Mouse (Mus musculus) A20 (cell line): ENCODE data around the gene Dennd1a.
A peak's percentile ranks its signal among the peaks of the same experiment; 100 is the strongest.

Source experiments
- DNase-seq: peaks from one replicate; pipeline ENCODE4 v3.0.0-alpha.2; 2011; ENCODE audit warnings: low read depth, low spot score

Dennd1a gene

DNA sequence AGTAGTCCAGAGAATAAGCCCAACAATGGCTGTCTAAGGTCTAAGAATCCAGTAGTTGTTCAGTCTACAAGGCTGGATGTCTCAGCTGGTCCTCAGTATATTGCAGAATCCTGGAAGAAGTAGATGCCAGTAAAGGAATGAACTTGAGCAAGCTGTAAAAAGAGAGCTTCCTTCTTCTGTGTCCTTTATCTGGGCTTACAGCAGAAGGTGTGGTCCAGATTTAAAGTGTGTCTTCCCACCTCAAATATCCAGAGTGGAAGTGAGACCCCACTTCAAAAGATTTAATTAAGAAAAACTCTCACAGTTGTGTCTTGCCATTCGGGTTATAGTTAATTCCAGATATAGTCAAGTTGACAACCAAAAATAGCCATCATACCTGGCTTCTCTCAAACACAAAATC lies 162.5 kb downstream of the Dennd1a start:
- DNase-seq = no peak

DNA sequence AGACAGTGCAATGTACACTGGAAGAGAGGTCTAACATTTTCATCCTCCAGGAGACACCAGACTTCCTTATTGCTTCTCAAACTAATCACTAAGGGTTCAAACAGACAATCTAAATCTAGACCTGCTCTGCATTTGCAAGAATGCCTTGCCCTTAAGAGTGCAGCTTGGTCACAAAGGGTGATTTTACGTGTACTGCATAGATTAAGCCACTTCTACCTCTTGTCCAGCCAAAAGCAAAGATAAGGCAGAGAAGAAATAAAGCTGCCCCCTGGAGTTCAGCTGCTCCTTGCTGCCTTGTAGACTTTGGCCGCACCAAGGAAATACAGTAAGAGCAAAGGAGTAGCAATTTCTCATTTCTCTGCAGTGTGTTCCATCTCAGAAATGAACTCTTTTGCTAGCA lies 172.2 kb downstream of the Dennd1a start:
- DNase-seq = no peak

DNA sequence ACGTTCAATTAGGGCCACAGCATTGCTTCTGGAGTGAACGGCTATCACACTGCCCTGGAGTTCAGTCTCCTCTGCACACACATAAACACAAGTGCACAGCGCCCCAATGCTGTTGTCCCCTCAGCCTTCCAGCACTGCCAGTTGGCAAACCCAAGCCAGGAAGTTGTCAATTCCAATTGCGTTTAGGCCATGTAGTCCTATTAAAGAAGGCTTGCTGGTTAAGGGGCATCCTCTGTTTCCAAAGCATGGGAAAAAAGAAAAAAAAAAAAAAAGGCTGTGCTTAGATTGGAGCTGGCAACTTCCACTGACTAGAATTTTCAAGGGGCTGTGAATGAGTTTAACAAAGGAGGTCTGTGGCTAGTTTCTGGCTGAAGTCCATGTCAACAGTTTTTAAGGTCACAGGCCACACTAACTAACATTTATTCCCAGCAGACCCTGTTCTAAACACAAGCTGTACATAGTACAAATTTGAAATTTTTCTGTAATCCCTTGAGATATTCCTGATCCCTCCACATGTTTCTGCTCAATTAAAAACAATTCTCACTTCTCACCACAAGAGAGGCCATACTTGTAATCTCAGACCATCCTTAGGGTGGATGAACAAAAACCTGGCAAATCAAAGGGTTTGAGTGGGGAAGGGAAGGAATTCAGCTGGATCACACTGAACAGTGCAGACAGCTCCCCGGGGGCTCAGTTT lies 175.4 kb downstream of the Dennd1a start:
- no peak for DNase-seq

DNA sequence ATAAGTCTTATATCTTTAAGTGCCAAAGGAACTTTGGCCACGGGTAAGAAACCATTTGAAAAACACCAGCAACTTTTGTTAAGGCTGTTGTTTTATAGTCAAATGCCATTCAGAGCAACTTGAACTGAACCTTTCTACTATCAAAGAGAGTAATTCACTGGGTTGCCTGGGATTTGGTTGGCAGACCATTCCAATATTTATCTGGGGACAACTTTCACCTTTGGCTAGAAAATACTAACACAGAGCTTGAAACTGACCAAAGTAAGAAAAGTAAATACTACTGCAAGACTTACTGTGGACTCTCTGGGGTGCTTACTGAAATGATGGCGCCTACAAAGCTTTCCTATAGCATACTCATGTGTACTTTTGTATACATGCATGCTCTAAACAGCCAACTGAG lies 178.6 kb downstream of the Dennd1a start:
- DNase-seq = no peak

DNA sequence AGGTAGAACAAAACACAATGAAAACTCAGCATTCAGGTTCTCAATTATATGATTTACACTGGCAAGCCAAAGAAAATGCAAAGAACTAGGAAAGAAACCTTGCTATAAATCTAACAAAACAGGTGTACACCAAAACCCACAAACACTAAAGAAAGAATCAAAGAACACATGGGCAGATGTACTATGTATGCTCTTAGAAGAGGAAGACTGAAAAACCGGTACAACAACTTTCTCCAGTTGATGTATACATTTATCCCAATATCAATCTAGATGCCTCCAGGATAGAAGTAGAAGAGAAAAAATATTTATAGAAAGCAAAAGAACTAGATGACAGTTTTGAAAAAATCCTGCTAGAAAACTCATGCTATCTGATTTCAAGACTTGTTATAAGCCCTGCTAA lies 184.5 kb downstream of the Dennd1a start:
- DNase-seq = no peak

DNA sequence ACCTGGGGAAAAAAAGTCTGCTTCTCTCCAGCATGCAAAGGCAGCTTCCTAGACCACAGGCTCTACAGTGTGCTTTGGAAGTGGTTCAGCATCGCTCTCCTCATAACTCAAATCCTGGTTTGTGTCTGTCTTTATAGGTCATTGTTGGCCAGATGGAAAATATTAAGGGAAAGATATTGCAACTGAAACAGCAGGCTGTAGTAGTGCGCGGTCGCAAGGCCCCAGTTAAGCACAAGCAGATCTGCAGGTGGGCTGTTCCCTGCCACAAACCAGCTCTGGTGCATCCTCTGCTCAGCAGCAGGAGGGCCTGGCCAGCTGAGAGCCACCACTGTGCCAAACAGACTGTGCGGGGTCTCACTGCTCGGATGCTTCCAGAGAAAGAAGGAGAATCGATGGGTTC lies 186.9 kb downstream of the Dennd1a start:
- no peak for DNase-seq

DNA sequence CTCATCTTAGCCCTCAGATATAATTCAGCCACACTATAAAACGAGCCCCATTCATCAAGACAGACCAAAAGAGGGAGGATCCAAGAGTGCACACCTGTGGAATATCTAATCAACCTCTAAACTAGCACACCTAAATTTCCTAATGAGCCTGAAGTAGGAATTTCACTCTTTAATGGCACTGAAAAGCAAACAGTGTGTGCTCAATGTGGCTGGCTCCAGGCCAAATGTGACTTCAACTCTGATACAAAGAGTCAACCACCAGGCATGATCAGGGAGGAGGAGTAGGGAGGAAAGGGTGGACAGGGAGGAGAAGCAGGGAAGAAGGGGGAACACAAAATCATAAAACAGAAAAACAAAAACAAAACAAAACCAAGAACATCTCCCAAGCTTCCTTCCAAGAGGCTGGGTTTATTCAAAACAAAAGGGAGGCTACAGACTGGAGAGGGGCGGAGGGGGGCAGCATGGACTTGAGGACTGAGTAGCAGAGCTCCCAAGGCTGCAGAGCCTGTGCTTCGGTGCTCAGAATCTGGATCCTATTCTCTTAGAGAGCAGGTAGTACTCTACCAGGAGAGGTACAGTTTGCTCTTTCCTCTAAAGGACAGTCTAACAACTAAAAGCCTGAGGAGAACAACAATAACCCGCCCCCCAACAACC lies 187.9 kb downstream of the Dennd1a start:
- no peak for DNase-seq

DNA sequence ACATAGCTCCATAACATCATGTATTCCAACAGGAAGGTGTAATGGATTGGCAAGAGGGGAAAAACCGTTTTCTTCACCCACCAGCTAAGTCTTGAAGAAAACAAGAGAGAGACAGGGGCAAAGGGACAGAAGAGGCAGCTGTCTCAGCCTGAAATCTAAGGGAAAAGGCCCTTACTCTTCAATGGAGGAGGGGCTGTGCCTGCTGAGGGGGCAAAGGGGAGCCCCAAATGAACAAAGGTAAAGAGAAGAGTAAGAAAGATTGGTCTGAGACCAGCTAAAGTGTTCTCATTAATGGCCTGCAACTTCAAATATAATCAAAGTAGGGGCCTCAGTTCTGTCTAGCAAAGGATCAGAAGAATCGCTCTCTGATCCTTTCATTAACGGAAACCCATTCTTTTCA lies 189.7 kb downstream of the Dennd1a start:
- DNase-seq = no peak

DNA sequence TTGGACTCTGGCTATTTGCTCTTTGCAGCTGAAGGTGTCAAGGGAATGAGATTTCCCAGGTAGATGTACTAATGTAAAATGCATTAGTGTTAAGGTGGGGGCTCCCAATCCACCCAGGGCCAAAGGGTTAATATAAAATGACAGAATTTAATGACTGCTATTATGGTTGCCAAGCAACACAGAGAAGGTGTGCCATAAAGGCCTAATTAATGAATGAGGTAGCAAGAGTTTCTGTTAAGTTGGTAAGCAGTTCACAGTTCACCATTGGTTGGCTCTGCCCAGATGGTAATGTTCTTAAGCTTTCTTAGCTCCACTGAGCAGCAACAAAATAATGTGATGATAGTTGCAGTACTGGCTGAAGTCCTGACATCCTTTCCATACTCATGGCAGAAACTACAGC lies 190.9 kb downstream of the Dennd1a start:
- DNase-seq = no peak

DNA sequence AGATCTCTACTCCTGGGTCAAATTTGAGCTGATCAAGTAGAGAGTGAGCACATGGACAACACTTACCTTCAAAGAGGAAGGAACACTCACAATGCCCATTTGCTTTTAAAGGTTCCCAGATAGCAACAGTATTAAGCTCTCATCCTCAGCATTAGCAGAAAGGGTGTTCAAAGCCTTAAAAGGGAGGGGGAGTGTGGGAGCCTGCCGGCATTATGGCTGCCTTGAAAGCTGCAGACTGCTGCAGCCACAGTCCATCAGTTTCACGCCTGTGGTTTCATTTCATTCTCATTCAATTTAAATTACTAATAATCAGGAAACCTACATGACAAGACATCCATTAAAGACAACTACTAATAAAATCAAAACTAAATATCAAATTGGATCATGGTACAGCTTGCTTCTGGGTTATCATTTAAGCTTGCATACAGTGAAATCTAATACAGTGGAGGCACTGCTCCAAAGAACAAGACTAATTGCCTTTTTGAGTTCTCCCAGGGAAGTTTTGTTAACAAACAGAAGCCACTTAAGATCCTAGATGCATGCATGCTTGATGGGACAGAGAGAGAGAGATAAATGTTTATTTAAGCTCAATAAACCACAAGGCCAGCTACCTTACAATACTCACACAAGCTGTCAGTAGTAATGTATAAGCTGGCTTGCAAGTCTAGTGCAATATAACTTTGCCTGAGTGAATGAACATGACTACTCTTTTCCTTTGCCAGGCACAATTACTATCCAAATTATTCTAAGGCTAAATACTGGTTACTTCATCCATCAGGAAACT lies 192.6 kb downstream of the Dennd1a start:
- no peak for DNase-seq

DNA sequence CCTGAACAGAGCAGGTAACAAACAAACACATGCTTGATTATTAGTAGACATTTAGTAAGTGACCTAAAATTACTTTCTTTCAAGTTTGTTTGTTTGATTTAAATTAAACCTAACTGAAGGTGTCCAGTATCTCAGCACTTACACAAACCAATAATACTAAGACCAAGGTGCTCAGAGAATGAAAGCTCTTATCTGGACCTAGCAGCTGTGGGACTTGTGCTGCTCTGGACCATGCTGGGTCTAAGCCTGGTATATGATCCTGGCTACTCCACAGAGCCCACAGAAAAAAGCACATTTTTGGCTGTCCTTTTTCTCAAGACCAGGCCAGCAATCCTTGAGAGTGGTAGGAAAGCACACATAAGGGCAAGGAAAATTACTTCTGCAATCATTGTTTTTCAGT lies 193.2 kb downstream of the Dennd1a start:
- DNase-seq = no peak

DNA sequence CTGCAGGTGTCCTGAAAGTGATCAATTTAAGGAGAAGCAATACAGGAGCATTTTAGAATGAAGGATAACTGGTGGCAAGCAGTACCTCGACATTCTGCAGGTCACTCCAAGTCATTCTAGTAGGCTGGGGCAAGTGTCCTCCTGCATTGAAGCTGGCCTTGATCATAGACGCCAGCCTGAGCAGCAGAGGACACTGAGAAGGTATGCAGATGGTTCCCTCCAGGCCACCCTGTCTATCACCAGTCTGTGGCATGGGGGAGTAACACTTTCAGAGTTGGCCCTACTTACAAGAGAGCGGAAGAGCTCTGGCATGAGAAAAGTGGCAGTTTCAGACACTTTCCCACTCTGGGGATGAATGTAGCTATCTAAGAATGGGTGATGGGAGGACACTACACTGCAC lies 193.9 kb downstream of the Dennd1a start:
- DNase-seq = no peak

DNA sequence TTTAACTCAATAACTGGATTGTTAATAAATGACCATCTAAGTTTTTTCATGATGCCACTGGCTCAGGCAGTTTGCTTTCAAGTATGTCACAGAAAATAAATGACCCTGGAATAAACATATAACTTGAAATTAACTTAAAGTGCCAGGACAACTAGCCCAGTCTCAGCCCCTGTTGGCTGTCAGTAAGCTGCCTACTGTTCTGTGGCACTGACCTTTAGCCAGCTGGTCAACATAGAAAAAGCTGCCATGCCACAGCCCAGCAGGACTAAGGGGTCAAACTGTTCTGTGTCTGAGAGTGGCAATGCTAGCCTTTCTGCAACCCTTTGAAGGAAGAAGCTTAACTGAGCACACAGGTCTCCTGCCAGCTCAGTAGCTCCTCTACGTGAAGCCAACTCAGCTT lies 198.8 kb downstream of the Dennd1a start:
- no peak for DNase-seq

DNA sequence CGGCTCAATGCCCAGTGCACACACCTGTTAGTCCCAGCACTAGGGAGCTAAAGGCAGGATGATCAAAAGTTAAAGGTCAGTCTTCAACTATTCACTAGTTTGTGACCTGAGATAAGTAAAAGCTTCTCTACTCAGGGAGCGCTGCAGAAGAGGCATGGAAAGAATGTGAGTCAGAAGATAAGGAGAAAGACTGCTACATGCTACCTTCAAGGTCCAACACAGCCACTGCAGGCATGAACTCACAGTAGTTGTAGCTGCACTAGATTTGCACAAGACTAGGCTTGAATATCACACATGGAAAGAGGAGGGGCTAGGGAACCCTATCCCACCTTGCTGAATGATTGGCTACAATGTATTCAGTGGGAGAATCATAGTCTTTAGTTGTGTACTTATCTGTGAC lies 202.1 kb downstream of the Dennd1a start:
- no peak for DNase-seq

DNA sequence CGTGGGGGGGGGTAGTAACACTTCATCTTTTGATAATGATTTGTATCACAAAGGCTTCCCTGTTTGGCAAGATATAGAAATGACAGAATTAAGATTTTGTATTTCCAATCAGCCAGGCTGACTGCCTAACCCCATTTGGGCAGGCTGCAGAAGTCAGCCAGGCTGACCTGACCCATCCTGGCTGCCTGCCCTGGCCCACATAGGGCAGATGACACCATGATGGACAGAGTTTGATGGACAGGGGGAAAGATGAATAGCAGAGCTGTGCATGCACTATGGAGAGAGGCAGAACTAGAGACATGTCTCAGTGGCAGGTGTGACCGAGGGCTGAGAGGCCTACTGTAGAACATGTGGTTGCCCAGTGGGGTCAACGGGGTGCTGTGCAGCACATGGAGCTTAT lies 203.9 kb downstream of the Dennd1a start:
- no peak for DNase-seq

DNA sequence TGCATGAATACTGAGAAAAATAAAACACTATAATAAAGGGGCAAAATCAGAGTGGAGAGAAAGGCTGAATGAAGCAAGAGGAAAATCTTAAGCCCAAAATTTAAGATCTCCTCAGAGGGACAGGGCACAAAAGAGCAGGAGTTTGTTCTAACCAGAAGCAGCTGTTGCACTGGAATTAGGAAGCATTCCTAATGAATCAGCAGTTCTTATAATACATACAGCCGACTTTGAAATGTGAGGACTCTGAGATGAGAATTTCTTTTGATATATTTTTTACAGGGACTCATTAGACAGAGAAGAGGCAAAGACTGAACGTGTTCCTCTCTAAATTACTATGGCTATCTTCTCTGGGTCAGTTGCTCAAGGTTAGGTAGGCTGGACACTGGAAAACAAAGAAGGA lies 212.7 kb downstream of the Dennd1a start:
- no peak for DNase-seq

DNA sequence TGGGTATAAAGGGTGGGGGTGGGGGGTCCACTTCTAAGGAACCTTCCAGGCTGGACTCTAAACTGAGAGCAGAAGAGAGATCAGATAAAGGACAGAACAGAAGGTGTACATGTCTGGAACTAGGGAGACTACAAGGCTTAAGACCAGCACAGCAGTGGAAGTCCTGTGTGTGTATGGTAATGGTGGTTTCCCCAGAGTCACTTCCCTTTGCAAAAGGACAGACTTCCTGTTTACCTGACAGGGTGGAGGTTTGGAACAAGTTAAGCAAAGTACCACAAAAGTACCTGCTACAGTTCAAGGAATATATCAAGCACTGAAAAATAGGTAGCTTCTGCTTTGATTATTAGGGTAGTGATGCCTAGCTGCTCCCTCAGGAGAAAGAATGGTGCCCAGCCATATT lies 215.1 kb downstream of the Dennd1a start:
- peak; percentile 44 for DNase-seq

DNA sequence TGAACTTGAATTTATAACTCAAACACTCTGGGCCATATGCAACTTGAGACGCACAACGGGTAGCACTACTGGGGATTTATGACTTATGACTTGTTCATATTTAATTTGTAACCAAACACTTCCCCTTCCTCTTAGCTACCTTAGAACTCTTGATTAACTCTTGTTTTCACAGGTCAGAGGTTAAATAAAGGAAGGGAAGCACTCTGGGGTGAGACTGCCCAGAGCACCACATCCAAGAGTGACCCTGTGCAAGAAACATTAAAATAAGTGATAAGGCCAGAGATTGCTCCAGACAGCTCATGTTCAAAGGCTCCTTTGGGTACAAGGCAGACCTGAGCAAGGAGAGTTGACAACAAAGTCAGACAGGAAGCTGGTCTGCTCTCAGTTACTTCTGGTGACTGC lies 219.0 kb downstream of the Dennd1a start:
- peak; percentile 9 for DNase-seq

DNA sequence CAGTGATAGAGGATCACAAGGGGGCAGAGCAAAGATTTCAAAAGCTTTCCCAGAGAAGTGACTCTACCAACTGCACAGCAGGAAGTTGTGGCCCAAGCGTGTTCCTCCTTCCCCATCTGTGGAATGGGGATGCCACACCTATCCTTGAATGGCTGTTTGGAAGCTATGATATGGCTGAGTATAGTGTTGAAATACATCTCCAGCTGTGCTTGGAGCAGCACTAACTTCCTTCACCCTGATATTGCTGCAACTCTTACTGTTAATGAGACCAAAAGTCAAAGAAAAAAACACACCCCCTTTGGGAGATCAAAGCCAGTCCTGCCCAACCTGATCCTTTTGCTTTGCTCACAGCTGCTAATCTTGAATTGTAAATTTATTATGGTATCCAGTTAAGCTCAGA lies 221.3 kb downstream of the Dennd1a start:
- no peak for DNase-seq

DNA sequence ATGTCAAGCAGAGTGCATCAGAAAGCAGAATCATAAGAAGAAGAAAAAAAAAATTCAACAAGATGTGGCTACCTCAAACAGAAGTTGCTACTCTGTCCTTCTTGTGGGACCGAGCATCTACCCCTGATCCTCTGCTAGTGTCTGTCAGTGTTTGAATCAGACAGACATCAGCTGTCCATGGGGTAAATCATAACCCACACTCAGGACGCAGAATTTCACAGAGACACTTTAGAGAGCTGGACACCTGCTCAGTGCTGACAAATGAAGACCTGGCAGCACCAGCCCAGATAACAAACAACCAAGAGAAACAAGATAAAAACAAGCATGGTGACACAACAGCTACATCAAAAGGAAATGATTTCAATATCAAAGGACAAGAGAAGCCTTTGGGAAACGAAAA lies 222.9 kb downstream of the Dennd1a start:
- DNase-seq = no peak

DNA sequence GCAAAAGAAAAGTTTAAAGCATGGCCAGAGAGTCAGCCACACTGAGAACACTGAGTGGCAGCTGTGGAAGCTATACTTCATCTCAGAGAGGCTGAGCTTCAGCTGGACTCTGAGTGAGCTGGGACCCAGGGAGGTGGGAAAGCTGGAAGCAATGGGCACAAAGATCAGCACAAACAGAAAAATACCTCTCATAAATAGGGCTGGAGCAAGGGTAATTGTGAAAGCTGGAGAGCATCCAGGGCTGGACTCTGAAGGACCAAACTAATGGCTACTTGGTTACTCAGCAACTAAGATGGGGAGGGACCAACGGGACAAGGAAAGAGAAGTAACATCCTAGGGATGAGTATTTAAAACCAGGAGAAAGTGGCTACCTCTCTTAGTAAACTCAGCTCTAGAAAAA lies 225.0 kb downstream of the Dennd1a start:
- DNase-seq = no peak

DNA sequence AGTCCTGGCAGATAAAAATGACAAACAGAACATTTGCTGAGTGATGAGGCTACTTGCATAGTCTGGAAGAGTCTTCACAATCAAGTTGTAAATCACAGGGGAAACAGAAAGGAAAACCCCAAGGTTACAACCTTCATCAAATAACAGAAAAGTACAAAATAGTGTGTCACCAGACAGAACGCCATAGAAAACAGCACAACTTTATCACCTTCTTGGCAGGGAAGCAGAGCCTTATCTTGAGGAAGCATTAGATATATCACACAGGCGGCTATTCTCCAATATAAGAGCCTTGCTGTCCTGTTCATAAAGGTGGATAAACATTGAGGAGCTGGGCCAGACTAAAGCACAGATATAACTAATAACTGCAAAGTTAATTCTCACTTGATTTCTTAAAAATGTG lies 225.7 kb downstream of the Dennd1a start:
- DNase-seq = no peak

DNA sequence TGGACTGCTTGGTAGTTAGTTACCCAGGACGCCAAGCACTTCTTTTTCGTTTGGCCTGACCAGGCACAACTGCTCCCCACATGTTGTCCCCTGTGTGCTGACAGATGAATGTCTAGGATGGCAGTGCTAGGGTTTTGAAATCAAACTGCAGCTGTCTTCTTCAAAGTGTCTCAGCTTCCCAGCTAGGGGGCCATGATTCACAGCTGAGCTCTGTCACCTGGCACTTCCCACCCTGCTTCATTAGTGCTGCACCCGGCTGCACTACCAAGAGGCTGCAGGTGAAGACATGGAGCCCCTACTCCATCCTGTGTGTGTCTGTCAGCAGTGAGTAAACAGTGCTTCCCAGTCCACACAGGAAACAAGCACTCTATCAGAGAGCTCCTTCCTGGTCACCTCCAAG lies 234.8 kb downstream of the Dennd1a start:
- no peak for DNase-seq
